Mouse (Mus musculus): ENCODE measurements around the gene Tubb2a.

GRCm38 (mm10) chr13:34087052-34087812 is 9.4 kb upstream of the Tubb2a start:
- TF ChIP-seq CTCF (IDR thresholded peaks at IDR 0.05; ENCODE audit: low read depth) (no peak), EP300 (IDR thresholded peaks at IDR 0.05; ENCODE audit: low read depth) (no peak)

Data from liver, embryonic 14.5 days (tissue).